Mouse (Mus musculus) Patski (cell line): ENCODE results near the gene Zpbp2. TPM values are rescaled to one million over a fixed set of nuclear protein-coding genes. Genes with fewer than 3 reads are reported as not detected.

Experiments
- ATAC-seq: fragments of 100-300 bp; one replicate; pipeline ENCODE4 v1.8.0; 2021
- CTCF ChIA-PET: fragments of 350-600 bp; sonication (Branson Sonifier 250); formaldehyde crosslinking; loops from one replicate; lab custom pipeline; 2022; ENCODE audit warnings: inconsistent platforms; lab: Charles Lee
- POLR2A ChIA-PET: fragments of 350-600 bp; sonication (Branson Sonifier 250); formaldehyde crosslinking; loops from one replicate; lab custom pipeline; 2022; ENCODE audit warnings: antibody characterized with exemption, inconsistent platforms; lab: Charles Lee
- DNase-seq: peaks from one replicate; pipeline ENCODE4 v3.0.0-alpha.2; 2011; ENCODE audit warnings: low read depth, low spot score
- H3K27me3 ChIP-seq: fragments of 371-371 bp; one replicate; pipeline ENCODE4 v1.5.1; 2021
- CTCF ChIP-seq: fragments of 100-300 bp; IDR thresholded peaks from one replicate; pipeline ENCODE4 v1.5.1; 2021
- in situ Hi-C: fragments of 300-500 bp; cut with MboI; formaldehyde crosslinking; loops from 3 replicates; pipeline ENCODE4 v1.11.1; 2018; ENCODE audit warnings: low pct_unique_long_range_greater_than_20kb, mixed read lengths
- polyA plus RNA-seq: library from polyadenylated mRNA; unstranded; gene quantifications from one replicate; pipeline ENCODE4 v1.2.3, GENCODE M21; 2021

The Zpbp2 gene
- polyA plus RNA-seq, 1 experiment from 2014 or later: 0.98 TPM

- POLR2A ChIA-PET: no interaction called here
- CTCF ChIA-PET: no interaction called here
- no peaks in the 10 kb centered on the region for H3K27me3 ChIP-seq
- TF ChIP-seq CTCF: no peak
- in situ Hi-C loops: no loop called here
- DNase-seq: no peak
- no peak for ATAC-seq
Measured at GRCm38 (mm10) chr11:98582551-98583264, 31.8 kb downstream of the Zpbp2 start.

DNA sequence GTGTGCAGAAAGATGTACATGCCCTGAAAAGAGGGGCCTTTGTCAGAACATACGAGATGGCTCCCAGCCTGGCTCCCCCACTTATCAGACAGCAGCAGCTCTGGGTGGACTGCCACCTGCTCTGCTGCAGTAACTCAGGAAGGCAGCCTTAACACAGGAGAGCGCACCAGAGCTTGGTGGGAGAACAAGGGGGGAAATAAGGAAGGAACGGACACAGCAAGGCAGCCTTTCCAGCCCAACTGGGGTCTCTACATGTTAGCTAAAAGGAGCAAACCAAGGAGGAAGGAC is 32.3 kb downstream of the Zpbp2 start:
- CTCF ChIA-PET: no interaction called here

DNA sequence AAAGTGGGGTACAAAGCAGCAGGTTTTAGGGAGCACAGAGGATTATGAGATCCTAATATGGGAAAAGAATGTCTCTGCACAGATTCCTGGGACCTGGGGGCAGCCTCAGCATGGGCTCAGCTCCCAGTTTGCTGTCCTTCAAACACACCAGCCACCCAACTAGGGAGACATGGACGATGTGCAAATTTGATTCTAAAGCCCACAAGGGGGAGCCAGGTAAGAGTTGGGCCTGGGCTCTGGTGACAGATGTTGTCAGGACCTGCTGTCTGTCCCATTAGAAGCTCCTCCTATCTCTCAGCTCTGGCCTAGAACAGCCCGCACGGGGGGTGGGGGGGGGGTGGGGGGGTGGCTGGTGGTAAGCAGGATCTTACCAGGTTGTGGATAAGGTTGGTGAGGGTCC is 32.7 kb downstream of the Zpbp2 start:
- ChIA-PET CTCF (no interaction called here), POLR2A (no interaction called here)
- no peaks in the 10 kb centered on the region for H3K27me3 ChIP-seq
- DNase-seq (no peak), ATAC-seq (no peak)
- TF ChIP-seq CTCF: no peak
- in situ Hi-C loops: no loop called here

More for the DNA sequence above, 32.3 kb downstream of the Zpbp2 start:
- H3K27me3 ChIP-seq: no peaks in the 10 kb centered on the region
- no peak for TF ChIP-seq CTCF
- no peak for DNase-seq
- in situ Hi-C loops: no loop called here
- ATAC-seq: no peak
- POLR2A ChIA-PET: no interaction called here

DNA sequence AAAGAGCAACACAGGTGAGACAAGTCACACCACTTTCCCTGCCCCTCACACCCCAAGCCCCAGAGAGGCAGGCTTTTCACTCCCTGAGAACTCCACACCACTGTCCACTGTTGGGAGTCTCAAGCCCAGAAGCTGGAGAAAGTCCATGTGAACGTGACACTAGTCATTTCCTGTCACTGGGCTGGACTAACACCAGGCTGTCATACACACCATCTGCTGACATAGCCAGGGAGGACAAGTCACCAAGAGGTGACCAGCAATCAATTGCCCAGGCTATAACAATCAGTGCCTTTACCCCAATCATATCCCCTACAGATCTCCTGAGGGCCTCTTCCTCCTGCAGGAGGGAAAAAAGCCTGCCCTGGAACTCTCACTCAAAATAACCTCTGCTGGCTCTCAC is 33.2 kb downstream of the Zpbp2 start:
- TF ChIP-seq CTCF: no peak
- no peaks in the 10 kb centered on the region for H3K27me3 ChIP-seq
- in situ Hi-C loops: no loop called here
- DNase-seq: no peak
- ChIA-PET CTCF (no interaction called here), POLR2A (interaction anchor here (0.6 kb wide), 1 partner anchor 1519 kb away, joined by 3 read pairs; no protein-coding TSS in a partner anchor)
- no peak for ATAC-seq

DNA sequence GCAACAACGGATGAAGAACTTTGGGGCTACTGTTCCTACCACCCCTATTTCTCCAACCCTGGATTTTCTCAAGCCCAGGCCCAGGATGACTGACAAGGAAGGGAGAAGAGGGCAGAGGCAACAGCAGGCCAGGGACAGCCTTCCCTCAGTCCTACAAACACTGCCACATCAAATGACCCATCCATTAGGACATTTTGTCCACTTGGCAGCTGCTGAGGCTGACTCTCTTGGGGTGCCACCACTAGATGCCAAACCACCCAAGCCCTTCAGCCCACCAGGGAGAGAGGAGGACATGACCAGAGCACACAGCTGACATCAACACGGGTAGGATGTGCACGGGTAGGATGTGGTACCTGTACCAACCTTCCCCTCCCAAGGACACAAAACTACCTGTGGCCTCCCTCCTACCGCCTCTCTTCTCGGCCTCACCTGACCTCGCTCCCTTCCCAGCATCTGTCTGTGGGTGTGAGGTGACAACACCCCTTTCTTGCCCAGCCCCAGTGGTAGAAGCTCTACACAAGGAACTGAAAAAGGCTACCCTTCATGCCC is 33.8 kb downstream of the Zpbp2 start:
- DNase-seq: no peak
- CTCF ChIA-PET: no interaction called here
- POLR2A ChIA-PET: interaction anchor here (0.6 kb wide), 1 partner anchor 1520 kb away, joined by 3 read pairs; no protein-coding TSS in a partner anchor
- no peak for ATAC-seq
- in situ Hi-C loops: loop anchor here (5.0 kb wide), 1 partner anchor 32 kb away; the partner anchor contains the start of gene Zpbp2
- no peak for TF ChIP-seq CTCF
- no peaks in the 10 kb centered on the region for H3K27me3 ChIP-seq

GRCm38 (mm10) chr11:98586087-98586891 is 35.4 kb downstream of the Zpbp2 start:
- H3K27me3 ChIP-seq: peaks cover 9% of the 10 kb centered on the region
- ATAC-seq (peak; percentile 8), DNase-seq (no peak)
- CTCF ChIA-PET: interaction anchor here (1.0 to 3.6 kb wide), 2 partner anchors 11 to 35 kb away, joined by 3 to 11 read pairs; partner anchors contain the start of gene Zpbp2
- in situ Hi-C loops: loop anchor here (5.0 kb wide), 1 partner anchor 34 kb away; the partner anchor contains the start of gene Zpbp2
- POLR2A ChIA-PET: interaction anchor here (0.6 kb wide), 2 partner anchors 95 to 128 kb away, joined by 3 to 6 read pairs; no protein-coding TSS in a partner anchor
- no peak for TF ChIP-seq CTCF

- H3K27me3 ChIP-seq: peaks cover 9% of the 10 kb centered on the region
- POLR2A ChIA-PET: interaction anchor here (0.6 to 1.1 kb wide), 3 partner anchors 35 to 129 kb away, joined by 3 to 6 read pairs (median 3); no protein-coding TSS in a partner anchor
- DNase-seq (peak; percentile 72), ATAC-seq (peak; percentile 75)
- in situ Hi-C loops: loop anchor here (5.0 kb wide), 1 partner anchor 35 kb away; the partner anchor contains the start of gene Zpbp2
- TF ChIP-seq CTCF: no peak
- CTCF ChIA-PET: interaction anchor here (1.0 to 3.6 kb wide), 2 partner anchors 10 to 36 kb away, joined by 3 to 11 read pairs; partner anchors contain the start of gene Zpbp2
Measured at GRCm38 (mm10) chr11:98586892-98587563, 36.1 kb downstream of the Zpbp2 start, which contains the start of gene Ormdl3. Gene Ormdl3, minus strand, starts transcription at chr11:98587368.

DNA sequence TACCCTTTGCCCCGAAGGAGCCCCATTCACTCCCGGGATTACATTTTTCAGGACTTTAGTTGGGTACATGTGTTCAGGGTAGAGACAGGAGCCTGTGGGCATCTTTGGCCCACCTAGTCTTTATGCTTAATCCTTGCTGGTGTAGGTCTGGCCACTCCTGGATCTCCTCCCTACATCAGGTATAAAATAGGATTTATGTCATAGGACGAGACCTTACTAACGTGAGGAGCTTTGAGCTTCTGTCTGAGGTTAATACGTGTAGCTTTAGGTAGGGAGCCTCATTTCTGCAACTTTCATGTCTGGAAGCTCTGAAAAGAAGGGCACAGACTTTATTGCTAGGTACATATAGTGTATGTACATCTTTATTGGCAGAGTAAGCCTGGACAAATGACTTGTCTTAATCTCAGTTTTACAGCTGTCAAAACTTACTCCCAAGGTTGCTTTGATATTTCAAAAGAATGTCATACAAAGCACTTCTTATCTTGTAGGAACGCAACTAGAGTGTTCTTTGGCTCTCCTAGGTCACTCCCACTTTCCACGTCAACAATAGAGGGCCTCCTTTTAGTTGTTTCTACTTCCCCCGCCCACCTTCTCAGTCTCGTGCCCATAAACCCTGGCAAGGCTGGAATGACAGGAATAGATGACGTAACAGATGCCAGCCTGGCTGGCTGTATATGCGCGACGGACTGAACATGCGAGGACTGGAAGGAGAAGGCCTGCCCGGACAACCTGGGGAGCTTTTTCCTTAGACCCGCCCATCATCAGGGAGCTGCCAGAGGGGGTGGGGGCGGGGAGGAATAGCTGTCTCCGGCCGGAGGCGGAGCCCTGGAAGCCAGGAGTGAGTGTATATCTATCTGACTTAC is 37.0 kb downstream of the Zpbp2 start:
- ChIA-PET POLR2A (interaction anchor here (0.6 to 1.1 kb wide), 2 partner anchors 27 to 36 kb away, joined by 3 read pairs; no protein-coding TSS in a partner anchor), CTCF (interaction anchor here (1.0 to 3.6 kb wide), 2 partner anchors 10 to 37 kb away, joined by 3 to 11 read pairs; partner anchors contain the start of genes Lrrc3c and Zpbp2)
- ATAC-seq: no peak
- no peak for TF ChIP-seq CTCF
- H3K27me3 ChIP-seq: peaks cover 12% of the 10 kb centered on the region
- in situ Hi-C loops: loop anchor here (5.0 kb wide), 1 partner anchor 36 kb away; the partner anchor contains the start of gene Zpbp2
- no peak for DNase-seq

DNA sequence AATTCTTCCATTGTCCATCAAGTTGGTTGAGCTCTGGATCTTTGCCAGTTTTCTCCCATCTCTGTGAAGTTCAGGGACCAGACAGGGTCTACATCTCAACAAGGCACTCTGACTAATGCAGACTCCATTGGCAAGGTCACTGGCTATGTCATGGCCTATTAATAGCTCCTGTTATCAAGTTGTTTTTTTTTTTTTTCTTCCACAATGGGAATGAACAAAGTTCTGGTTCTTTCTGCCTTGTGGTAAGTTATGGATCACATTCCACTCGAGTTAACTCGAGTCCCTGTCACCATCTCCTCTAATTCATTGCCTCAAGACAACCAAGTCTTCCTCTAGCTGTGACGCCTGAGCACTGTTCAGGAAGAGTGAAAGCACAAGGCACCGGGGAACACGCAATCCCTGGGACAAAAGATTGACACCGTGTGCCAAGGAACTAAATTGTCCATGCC is 38.0 kb downstream of the Zpbp2 start:
- POLR2A ChIA-PET: interaction anchor here (0.6 kb wide), 2 partner anchors 28 to 133 kb away, joined by 3 to 7 read pairs; no protein-coding TSS in a partner anchor
- H3K27me3 ChIP-seq: peaks cover 18% of the 10 kb centered on the region
- TF ChIP-seq CTCF: no peak
- no peak for ATAC-seq
- CTCF ChIA-PET: interaction anchor here (3.6 kb wide), 1 partner anchor 38 kb away, joined by 11 read pairs; the partner anchor contains the start of gene Zpbp2
- in situ Hi-C loops: loop anchor here (5.0 kb wide), 1 partner anchor 37 kb away; the partner anchor contains the start of gene Zpbp2
- no peak for DNase-seq
